Mouse (Mus musculus): Measurements from ENCODE around the gene Pam.

GRCm38 (mm10) chr1:97943908-97944608, 151.4 kb downstream of the Pam start:
- TF ChIP-seq CTCF (IDR thresholded peaks at IDR 0.05; ENCODE audit: low read depth, low read length): no peak
- no peak for TF ChIP-seq POLR2A (IDR thresholded peaks at IDR 0.05; ENCODE audit: borderline replicate concordance, low read depth, low read length)
